In genomic region chr13:28658652-28659051, GRCm38 (mm10) we compare ENCODE assay signal across 10 mouse cellular contexts.
"Had no signal": no experiment of that assay in that cellular context is flagged by ENCODE, and none has a peak within 500 bp of the region (broad histone marks: within the 10 kb centered on the region; RNA-seq: fewer than 3 reads in every experiment).

No protein-coding gene starts in this region.

- ATAC-seq: inflammation-experienced regulatory T-cells, adult 6 months; intestine, postnatal 0 days had no signal

- DNase-seq: kidney, adult 8-10 months; kidney, postnatal 25 days; lung, adult 18-20 months; right cerebral cortex, adult 18-20 months; right cerebral cortex, postnatal 25 days; thymus, postnatal 36 days had no signal

- H3K27ac ChIP-seq: liver, embryonic 14.5 days; midbrain, embryonic 12.5 days had no signal

- H3K9me3 ChIP-seq: midbrain, embryonic 12.5 days had no signal

- H3K27me3 ChIP-seq: midbrain, embryonic 12.5 days had no signal

- H3K36me3 ChIP-seq: midbrain, embryonic 12.5 days had no signal

- H3K4me2 ChIP-seq: midbrain, embryonic 12.5 days had no signal

- H3K9ac ChIP-seq: liver, embryonic 14.5 days; midbrain, embryonic 12.5 days had no signal

- H3K4me3 ChIP-seq: midbrain, embryonic 12.5 days had no signal
